Mouse (Mus musculus) ES-E14 (cell line): ENCODE measurements around the gene Col5a1. TPM values are rescaled to one million over a fixed set of nuclear protein-coding genes. Genes with fewer than 3 reads are reported as not detected.

Experiments
- DNase-seq: peaks from one replicate; pipeline ENCODE4 v3.0.0-alpha.2; 2013; ENCODE audit warnings: low read depth, low spot score
- H3K27ac ChIP-seq: 2 replicates; pipeline ENCODE4 v1.5.1; 2012; ENCODE audit warnings: low read depth, mild to moderate bottlenecking, low read length, moderate library complexity, mixed read lengths; ENCODE audit not compliant: poor library complexity, insufficient read depth, severe bottlenecking
- H3K36me3 ChIP-seq: 2 replicates; pipeline ENCODE4 v1.6.1; 2012; ENCODE audit warnings: mild to moderate bottlenecking, low read length, moderate library complexity, mixed read lengths; ENCODE audit not compliant: control insufficient read depth, poor library complexity, insufficient read depth, severe bottlenecking
- H3K4me1 ChIP-seq, 2 experiments: fragments of 150-350 bp in 1 of 2; sonication (generic) in 1 of 2; 2 replicates each; pipeline ENCODE4 v1.6.1; 2012; ENCODE audit warnings: low read length in 2 of 2, mild to moderate bottlenecking in 1 of 2, mixed read lengths in 1 of 2; ENCODE audit not compliant: control insufficient read depth in 2 of 2, insufficient read depth in 2 of 2, poor library complexity in 1 of 2
- H3K4me3 ChIP-seq, 2 experiments: fragments of 150-350 bp in 1 of 2; sonication (generic) in 1 of 2; 2 replicates each; pipeline ENCODE4 v1.5.1; 2012; ENCODE audit warnings: low read length in 2 of 2, low read depth in 1 of 2, mild to moderate bottlenecking in 1 of 2, mixed read lengths in 1 of 2; ENCODE audit not compliant: insufficient read depth in 1 of 2, poor library complexity in 1 of 2, severe bottlenecking in 1 of 2
- H3K9ac ChIP-seq: 2 replicates; pipeline ENCODE4 v1.6.1; 2012; ENCODE audit warnings: low read depth, mild to moderate bottlenecking, low read length, mixed read lengths; ENCODE audit not compliant: poor library complexity, insufficient read depth, severe bottlenecking
- H3K9me3 ChIP-seq: fragments of 150-350 bp; sonication (generic); 2 replicates; pipeline ENCODE4 v1.6.1; 2012; ENCODE audit warnings: low read depth, mild to moderate bottlenecking, low read length; ENCODE audit not compliant: control insufficient read depth, insufficient read depth
- CHD2 ChIP-seq: IDR thresholded peaks from 2 replicates; pipeline ENCODE4 v1.6.1; 2014; ENCODE audit warnings: mild to moderate bottlenecking, low read depth, low read length, inconsistent platforms
- HCFC1 ChIP-seq: IDR thresholded peaks from 2 replicates; pipeline ENCODE4 v1.6.1; 2012; ENCODE audit warnings: low read length, inconsistent platforms, borderline replicate concordance; ENCODE audit not compliant: insufficient read depth
- MAFK ChIP-seq: IDR thresholded peaks from 2 replicates; pipeline ENCODE4 v1.6.1; 2014; ENCODE audit warnings: mild to moderate bottlenecking, low read depth, low read length, inconsistent platforms; ENCODE audit not compliant: insufficient read depth
- ZC3H11A ChIP-seq: IDR thresholded peaks from 2 replicates; pipeline ENCODE4 v1.6.1; 2012; ENCODE audit warnings: low read depth, mild to moderate bottlenecking, inconsistent platforms, low read length, borderline replicate concordance
- ZNF384 ChIP-seq: IDR thresholded peaks from 2 replicates; pipeline ENCODE4 v1.6.1; 2012; ENCODE audit warnings: low read depth, low read length, inconsistent platforms
- in situ Hi-C, 2 experiments: fragments of 600-800 bp; cut with MboI; formaldehyde crosslinking; loops; one replicate each; pipeline ENCODE4 v1.15.1; 2025; ENCODE audit warnings: low sequenced_read_pairs in 2 of 2, inconsistent platforms in 1 of 2; ENCODE audit not compliant: unreplicated experiment in 2 of 2
- total RNA-seq: library from RNA; depleted of rRNA; stranded (reverse); fragments of 300-350 nt; gene quantifications from 2 replicates; pipeline ENCODE4 v1.2.3, GENCODE M21; 2012

Gene Col5a1
- total RNA-seq, 1 experiment: 42.3 TPM

DNA sequence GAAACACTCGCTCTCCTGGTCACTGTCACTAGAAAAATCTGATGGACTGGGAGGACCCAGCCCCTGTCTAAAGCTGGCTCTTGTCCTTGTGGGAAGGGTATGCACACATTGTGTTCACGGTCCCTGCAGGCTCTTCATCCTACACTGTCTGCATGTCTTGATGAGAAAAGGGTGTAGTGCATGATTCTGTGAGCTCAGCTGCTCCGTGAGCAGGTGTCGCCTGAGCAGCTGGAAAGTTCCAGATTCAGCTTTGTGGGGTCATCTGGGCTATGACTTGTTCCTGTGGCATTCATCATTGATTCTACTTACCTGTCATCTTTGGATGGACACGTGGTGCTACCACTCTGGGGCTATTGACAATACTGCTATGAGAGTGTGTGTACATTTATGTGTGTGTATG is 61.7 kb downstream of the Col5a1 start:
- in situ Hi-C loops: loop anchor here in 1 of 2 experiments (25.0 kb wide), 1 partner anchor 464 kb away; no protein-coding TSS in a partner anchor
- TF ChIP-seq ZC3H11A (no peak), ZNF384 (no peak), CHD2 (no peak), HCFC1 (no peak), MAFK (no peak)
- Histone ChIP-seq H3K4me1 (no peaks in the 10 kb centered on the region), H3K27ac (no peak overlapping the region), H3K4me3 (no peak overlapping the region), H3K36me3 (no peaks in the 10 kb centered on the region; the same call in 1 of the 2 replicates), H3K9ac (no peak overlapping the region), H3K9me3 (no peaks in the 10 kb centered on the region)
- no peak for DNase-seq

GRCm38 (mm10) chr2:27953866-27954265 is 67.6 kb downstream of the Col5a1 start:
- H3K36me3 ChIP-seq: no peaks in the 10 kb centered on the region; the same call in 1 of the 2 replicates
- no peak overlapping the region for H3K4me3 ChIP-seq
- H3K9ac ChIP-seq: no peak overlapping the region
- no peak overlapping the region for H3K27ac ChIP-seq
- DNase-seq: no peak
- no peaks in the 10 kb centered on the region for H3K9me3 ChIP-seq
- in situ Hi-C loops: no loop called here
- no peaks in the 10 kb centered on the region for H3K4me1 ChIP-seq
- no peak for TF ChIP-seq ZC3H11A
- TF ChIP-seq CHD2: no peak
- TF ChIP-seq MAFK: no peak
- TF ChIP-seq HCFC1: no peak
- no peak for TF ChIP-seq ZNF384

GRCm38 (mm10) chr2:27954924-27955323 is 68.7 kb downstream of the Col5a1 start:
- Histone ChIP-seq H3K27ac (no peak overlapping the region), H3K4me1 (no peaks in the 10 kb centered on the region), H3K9me3 (no peaks in the 10 kb centered on the region), H3K4me3 (no peak overlapping the region), H3K36me3 (no peaks in the 10 kb centered on the region; the same call in 1 of the 2 replicates), H3K9ac (no peak overlapping the region)
- no peak for TF ChIP-seq ZNF384
- no peak for TF ChIP-seq HCFC1
- TF ChIP-seq CHD2: no peak
- no peak for TF ChIP-seq MAFK
- TF ChIP-seq ZC3H11A: no peak
- in situ Hi-C loops: no loop called here
- no peak for DNase-seq

- Histone ChIP-seq H3K27ac (no peak overlapping the region), H3K9me3 (no peaks in the 10 kb centered on the region), H3K9ac (no peak overlapping the region), H3K4me1 (no peaks in the 10 kb centered on the region), H3K4me3 (no peak overlapping the region), H3K36me3 (no peaks in the 10 kb centered on the region)
- DNase-seq: no peak
- TF ChIP-seq ZC3H11A (no peak), ZNF384 (no peak), CHD2 (no peak), MAFK (no peak), HCFC1 (no peak)
- in situ Hi-C loops: no loop called here
Observed at GRCm38 (mm10) chr2:27956751-27957150, 70.5 kb downstream of the Col5a1 start.

GRCm38 (mm10) chr2:27957184-27957583 is 71.0 kb downstream of the Col5a1 start:
- H3K36me3 ChIP-seq: no peaks in the 10 kb centered on the region
- no peak overlapping the region for H3K4me3 ChIP-seq
- in situ Hi-C loops: no loop called here
- H3K27ac ChIP-seq: no peak overlapping the region
- H3K4me1 ChIP-seq: no peaks in the 10 kb centered on the region
- TF ChIP-seq HCFC1 (no peak), CHD2 (no peak), ZNF384 (no peak), MAFK (no peak), ZC3H11A (no peak)
- DNase-seq: no peak
- H3K9ac ChIP-seq: no peak overlapping the region
- no peaks in the 10 kb centered on the region for H3K9me3 ChIP-seq
